Mouse (Mus musculus): ENCODE results near the gene Efhc2. TPM values are rescaled to one million over a fixed set of nuclear protein-coding genes. Genes with fewer than 3 reads are reported as not detected.

The Efhc2 gene
- polyA plus RNA-seq, 2 experiments, result 0.48 to 0.85 TPM

- Histone ChIP-seq H3K36me3 (ENCODE audit: control insufficient read depth, insufficient read depth, low read length) (no peaks in the 10 kb centered on the region), H3K27me3 (ENCODE audit: control insufficient read depth, insufficient read depth, low read length) (no peaks in the 10 kb centered on the region), H3K9me3 (ENCODE audit: control insufficient read depth, low read length) (no peaks in the 10 kb centered on the region), H3K4me1 (ENCODE audit: control insufficient read depth, insufficient read depth, low read length) (no peaks in the 10 kb centered on the region), H3K9ac (ENCODE audit: low read depth, low read length, severe bottlenecking) (no peak overlapping the region), H3K4me3 (replicated peaks; ENCODE audit: low read length) (no peak overlapping the region), H3K4me2 (replicated peaks; ENCODE audit: low read depth, low read length, severe bottlenecking) (no peak overlapping the region), H3K27ac (replicated peaks; ENCODE audit: low read depth, low read length) (no peak overlapping the region)
- ATAC-seq (ENCODE audit: low FRiP score, low read depth) (no peak), DNase-seq (ENCODE audit: low spot score) (no peak)
- TF ChIP-seq POLR2A (IDR thresholded peaks at IDR 0.05; ENCODE audit: borderline replicate concordance, extremely low read depth, insufficient read depth, insufficient read length), result no peak
- 66% methylated on average over 2 of the region's 2 CpGs for WGBS
Measured at GRCm38 (mm10) chrX:17213515-17213914, 105.7 kb downstream of the Efhc2 start.

DNA sequence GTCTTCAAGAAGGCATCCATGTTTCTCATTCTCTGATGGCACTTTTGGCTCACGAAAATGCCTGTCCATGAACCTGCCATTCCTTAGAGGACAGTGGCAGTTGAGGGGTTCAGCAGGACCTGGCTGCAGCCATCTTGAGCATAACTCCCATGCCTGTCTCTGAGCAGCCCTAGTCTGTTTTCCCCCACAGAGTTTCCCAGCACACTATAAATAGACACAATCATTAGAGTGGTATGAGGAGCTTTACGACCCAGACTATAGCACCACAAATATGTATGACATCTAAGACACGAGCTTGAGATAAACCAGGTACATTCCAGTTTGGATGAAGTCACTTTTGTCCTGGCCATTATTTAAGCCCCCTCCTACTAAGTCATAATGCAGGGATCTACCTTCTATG is 143.4 kb downstream of the Efhc2 start:
- DNase-seq (ENCODE audit: low spot score), result no peak
- no peak overlapping the region for H3K27ac ChIP-seq (replicated peaks; ENCODE audit: low read depth, low read length)
- no peaks in the 10 kb centered on the region for H3K36me3 ChIP-seq (ENCODE audit: control insufficient read depth, insufficient read depth, low read length)
- WGBS, result 58% methylated on average over 3 of the region's 3 CpGs
- no peak for ATAC-seq (ENCODE audit: low FRiP score, low read depth)
- H3K9me3 ChIP-seq (ENCODE audit: control insufficient read depth, low read length), result no peaks in the 10 kb centered on the region
- TF ChIP-seq POLR2A (IDR thresholded peaks at IDR 0.05; ENCODE audit: borderline replicate concordance, extremely low read depth, insufficient read depth, insufficient read length), result no peak
- no peak overlapping the region for H3K4me3 ChIP-seq (replicated peaks; ENCODE audit: low read length)
- H3K9ac ChIP-seq (ENCODE audit: low read depth, low read length, severe bottlenecking), result no peak overlapping the region
- H3K4me2 ChIP-seq (replicated peaks; ENCODE audit: low read depth, low read length, severe bottlenecking), result no peak overlapping the region
- H3K4me1 ChIP-seq (ENCODE audit: control insufficient read depth, insufficient read depth, low read length), result no peaks in the 10 kb centered on the region
- no peaks in the 10 kb centered on the region for H3K27me3 ChIP-seq (ENCODE audit: control insufficient read depth, insufficient read depth, low read length)

- no peaks in the 10 kb centered on the region for H3K27me3 ChIP-seq (ENCODE audit: control insufficient read depth, insufficient read depth, low read length)
- H3K27ac ChIP-seq (replicated peaks; ENCODE audit: low read depth, low read length), result no peak overlapping the region
- DNase-seq (ENCODE audit: low spot score) (no peak), ATAC-seq (ENCODE audit: low FRiP score, low read depth) (no peak)
- H3K9ac ChIP-seq (ENCODE audit: low read depth, low read length, severe bottlenecking), result no peak overlapping the region
- no peak for TF ChIP-seq POLR2A (IDR thresholded peaks at IDR 0.05; ENCODE audit: borderline replicate concordance, extremely low read depth, insufficient read depth, insufficient read length)
- no peak overlapping the region for H3K4me3 ChIP-seq (replicated peaks; ENCODE audit: low read length)
- H3K9me3 ChIP-seq (ENCODE audit: control insufficient read depth, low read length), result no peaks in the 10 kb centered on the region
- H3K4me1 ChIP-seq (ENCODE audit: control insufficient read depth, insufficient read depth, low read length), result no peaks in the 10 kb centered on the region
- WGBS, result 50% methylated on average over 1 of the region's 1 CpGs
- no peaks in the 10 kb centered on the region for H3K36me3 ChIP-seq (ENCODE audit: control insufficient read depth, insufficient read depth, low read length)
- no peak overlapping the region for H3K4me2 ChIP-seq (replicated peaks; ENCODE audit: low read depth, low read length, severe bottlenecking)
Measured at GRCm38 (mm10) chrX:17165638-17166037, 153.5 kb downstream of the Efhc2 start.

All from limb, embryonic 14.5 days (tissue).